Mouse (Mus musculus) adrenal gland, postnatal 36 days (tissue): ENCODE measurements around the gene Zfp579. TPM values are rescaled to one million over a fixed set of nuclear protein-coding genes. Genes with fewer than 3 reads are reported as not detected.

Source experiments
- DNase-seq, 2 experiments: peaks; one replicate each; pipeline ENCODE4 v3.0.0; 2021; ENCODE audit warnings: mixed read lengths in 1 of 2
- total RNA-seq, 2 experiments: library from RNA; stranded (reverse); gene quantifications; 2 replicates each; pipeline ENCODE4 v1.2.3; 2021

Zfp579 gene
- total RNA-seq, 2 experiments from 2014 or later, result 16.5 to 16.8 TPM

- no peak for DNase-seq
These were observed 38.6 kb downstream of the Zfp579 start for GRCm38 (mm10) chr7:4957361-4957760.

GRCm38 (mm10) chr7:4953815-4954445 lies 42.0 kb downstream of the Zfp579 start:
- DNase-seq, result no peak

GRCm38 (mm10) chr7:4950561-4951342 lies 45.2 kb downstream of the Zfp579 start:
- peak; percentile 62 to 71 for DNase-seq

- DNase-seq, result no peak
These were observed 47.6 kb downstream of the Zfp579 start for GRCm38 (mm10) chr7:4948386-4948785.

GRCm38 (mm10) chr7:4947855-4948254 lies 48.1 kb downstream of the Zfp579 start:
- DNase-seq, result peak; percentile 77 to 80

- peak; percentile 94 to 95 for DNase-seq
These were observed 52.6 kb downstream of the Zfp579 start for GRCm38 (mm10) chr7:4943223-4943815.

GRCm38 (mm10) chr7:4942673-4943072 lies 53.3 kb downstream of the Zfp579 start:
- no peak for DNase-seq

- peak; percentile 87 to 89 for DNase-seq
These were observed 55.9 kb downstream of the Zfp579 start for GRCm38 (mm10) chr7:4940068-4940479.

- DNase-seq, result peak; percentile 83 to 86
These were observed 57.5 kb downstream of the Zfp579 start for GRCm38 (mm10) chr7:4938456-4938855.

- DNase-seq, result no peak
These were observed 58.6 kb downstream of the Zfp579 start for GRCm38 (mm10) chr7:4937392-4937791.

GRCm38 (mm10) chr7:4936832-4937231 lies 59.1 kb downstream of the Zfp579 start:
- DNase-seq, result no peak

GRCm38 (mm10) chr7:4934160-4934914 lies 61.6 kb downstream of the Zfp579 start:
- DNase-seq, result peak; percentile 33 to 43

Other genes starting within 250 kb of the Zfp579 start
- gene Cox6b2, start 243.1 kb downstream of the Zfp579 start, total RNA-seq, result 1 to 10 TPM; 7.5 to 7.8 TPM
- gene Fam71e2, start 224.9 kb downstream of the Zfp579 start, total RNA-seq, result not detected
- under 1 TPM; 0.13 to 0.56 TPM for gene Il11, start 213.3 kb downstream of the Zfp579 start, total RNA-seq
- gene Tmem190, start 213.2 kb downstream of the Zfp579 start, total RNA-seq, result not detected
- gene Tmem238, start 206.5 kb downstream of the Zfp579 start, total RNA-seq, result 10 to 100 TPM in 1 of 2 experiments, 1 to 10 TPM in 1; 8.2 to 15.0 TPM
- 1,000 to 10,000 TPM in 1 of 2 experiments, 100 to 1,000 TPM in 1; 989 to 1,001 TPM for gene Rpl28, start 203.3 kb downstream of the Zfp579 start, total RNA-seq
- gene Ube2s, start 183.6 kb downstream of the Zfp579 start, total RNA-seq, result 100 to 1,000 TPM; 123 to 125 TPM
- gene Shisa7, start 151.5 kb downstream of the Zfp579 start, total RNA-seq, result under 1 TPM; 0.86 to 0.93 TPM
- 10 to 100 TPM in 1 of 2 experiments, 1 to 10 TPM in 1; 9.2 to 23.4 TPM for gene Isoc2b, start 125.9 kb downstream of the Zfp579 start, total RNA-seq
- gene Isoc2a, start 119.0 kb downstream of the Zfp579 start, total RNA-seq, result 10 to 100 TPM; 23.5 to 47.3 TPM
- gene Gm36210, start 89.6 kb downstream of the Zfp579 start, total RNA-seq, result not detected
- 10 to 100 TPM; 13.7 to 15.5 TPM for gene Zfp628, start 80.9 kb downstream of the Zfp579 start, total RNA-seq
- 10 to 100 TPM in 1 of 2 experiments, 1 to 10 TPM in 1; 7.1 to 11.5 TPM for gene Nat14, start 74.1 kb downstream of the Zfp579 start, total RNA-seq
- 1 to 10 TPM; 1.7 to 2.7 TPM for gene Ssc5d, start 70.4 kb downstream of the Zfp579 start, total RNA-seq
- under 1 TPM; 0.36 to 0.89 TPM for gene Sbk2, start 31.8 kb downstream of the Zfp579 start, total RNA-seq
- under 1 TPM; 0.23 to 0.50 TPM for gene Sbk3, start 25.0 kb downstream of the Zfp579 start, total RNA-seq
- gene Zfp524, start 18.3 kb upstream of the Zfp579 start, total RNA-seq, result 10 to 100 TPM in 1 of 2 experiments, 1 to 10 TPM in 1; 8.7 to 14.0 TPM
- 10 to 100 TPM; 23.5 to 31.5 TPM for gene Fiz1, start 18.5 kb upstream of the Zfp579 start, total RNA-seq
- gene Gm44973, start 19.3 kb upstream of the Zfp579 start, total RNA-seq, result not detected
- 10 to 100 TPM; 22.1 to 24.1 TPM for gene Zfp865, start 24.2 kb upstream of the Zfp579 start, total RNA-seq
- 1 to 10 TPM in 1 of 2 experiments, under 1 TPM in 1; 0.96 to 1.4 TPM for gene Ccdc106, start 24.4 kb upstream of the Zfp579 start, total RNA-seq
- not detected for gene 4632433K11Rik, start 38.0 kb upstream of the Zfp579 start, total RNA-seq
- gene Zfp784, start 42.3 kb upstream of the Zfp579 start, total RNA-seq, result 1 to 10 TPM; 3.8 to 4.5 TPM
- 1 to 10 TPM; 6.4 to 9.3 TPM for gene Zfp580, start 55.4 kb upstream of the Zfp579 start, total RNA-seq
- 100 to 1,000 TPM; 143 to 180 TPM for gene U2af2, start 66.0 kb upstream of the Zfp579 start, total RNA-seq
- gene Epn1, start 84.1 kb upstream of the Zfp579 start, total RNA-seq, result 100 to 1,000 TPM; 146 to 155 TPM
- gene Rfpl4, start 120.8 kb upstream of the Zfp579 start, total RNA-seq, result under 1 TPM in 1 of 2 experiments, not detected in 1; 0.56 TPM
- gene Rasl2-9, start 129.8 kb upstream of the Zfp579 start, total RNA-seq, result 1 to 10 TPM; 1.3 to 1.4 TPM
- gene Vmn1r55, start 153.5 kb upstream of the Zfp579 start, total RNA-seq, result not detected
- not detected for gene Vmn1r56, start 200.6 kb upstream of the Zfp579 start, total RNA-seq
- gene Vmn1r57, start 222.3 kb upstream of the Zfp579 start, total RNA-seq, result not detected